Mouse (Mus musculus) megakaryocyte, embryonic 14.5 days (primary cell): ENCODE results near the gene Rap1a. TPM values are rescaled to one million over a fixed set of nuclear protein-coding genes. Genes with fewer than 3 reads are reported as not detected.
A peak's percentile ranks its signal among the peaks of the same experiment; 100 is the strongest.

Experiments used
- H3K27me3 ChIP-seq: replicated peaks from 2 replicates; pipeline ENCODE3; 2012; ENCODE audit warnings: inconsistent platforms
- H3K36me3 ChIP-seq: replicated peaks from 2 replicates; pipeline ENCODE3; 2012; ENCODE audit warnings: low read length, inconsistent platforms, mixed read lengths
- H3K4me1 ChIP-seq: 2 replicates; pipeline ENCODE4 v1.6.1; 2012; ENCODE audit warnings: inconsistent platforms
- H3K4me3 ChIP-seq: replicated peaks from 2 replicates; pipeline ENCODE3; 2012; ENCODE audit warnings: moderate library complexity, mild to moderate bottlenecking, inconsistent platforms
- H3K9me3 ChIP-seq: 2 replicates; pipeline ENCODE4 v1.6.1; 2012; ENCODE audit warnings: inconsistent platforms
- FLI1 ChIP-seq: IDR thresholded peaks from 2 replicates; pipeline ENCODE4 v1.6.1; 2012; ENCODE audit warnings: low read length, inconsistent platforms, mixed read lengths
- GATA1 ChIP-seq: IDR thresholded peaks from 3 replicates; pipeline ENCODE4 v1.6.1; 2012; ENCODE audit warnings: mixed read lengths, low read length, inconsistent platforms, borderline replicate concordance
- polyA plus RNA-seq: library from polyadenylated mRNA; stranded (reverse); fragments of >175 nt; gene quantifications from 2 replicates; pipeline ENCODE4 v1.2.3, GENCODE M21; 2012; ENCODE audit warnings: low replicate concordance; ENCODE audit not compliant: insufficient read depth

Gene Rap1a
- polyA plus RNA-seq, 1 experiment, result 38.3 TPM

DNA sequence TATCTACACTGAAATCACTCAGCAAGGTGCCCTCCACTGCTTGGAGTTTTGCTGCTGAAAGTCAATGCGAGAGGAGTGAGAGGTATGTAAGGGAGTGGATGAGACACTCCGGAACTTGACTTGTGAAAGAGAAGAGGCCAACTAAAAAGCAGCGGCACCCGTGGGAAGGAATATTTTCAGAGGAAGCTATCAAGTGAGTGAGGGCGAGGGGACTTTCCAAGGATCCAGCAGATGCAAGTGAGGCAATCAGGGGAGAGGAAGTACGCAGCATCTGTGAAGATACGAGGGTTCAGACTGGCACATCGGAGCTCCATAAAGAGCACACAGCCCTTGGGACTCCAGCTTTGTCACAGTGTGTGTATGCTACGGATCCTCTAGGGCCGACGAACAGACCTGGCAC is 2.5 kb upstream of the Rap1a start:
- no peaks in the 10 kb centered on the region for H3K36me3 ChIP-seq
- peaks cover 75% of the 10 kb centered on the region for H3K4me1 ChIP-seq
- H3K27me3 ChIP-seq, result no peaks in the 10 kb centered on the region
- TF ChIP-seq GATA1, result no peak
- no peak for TF ChIP-seq FLI1
- H3K9me3 ChIP-seq, result no peaks in the 10 kb centered on the region
- peak overlapping the region; percentile 24 for H3K4me3 ChIP-seq

DNA sequence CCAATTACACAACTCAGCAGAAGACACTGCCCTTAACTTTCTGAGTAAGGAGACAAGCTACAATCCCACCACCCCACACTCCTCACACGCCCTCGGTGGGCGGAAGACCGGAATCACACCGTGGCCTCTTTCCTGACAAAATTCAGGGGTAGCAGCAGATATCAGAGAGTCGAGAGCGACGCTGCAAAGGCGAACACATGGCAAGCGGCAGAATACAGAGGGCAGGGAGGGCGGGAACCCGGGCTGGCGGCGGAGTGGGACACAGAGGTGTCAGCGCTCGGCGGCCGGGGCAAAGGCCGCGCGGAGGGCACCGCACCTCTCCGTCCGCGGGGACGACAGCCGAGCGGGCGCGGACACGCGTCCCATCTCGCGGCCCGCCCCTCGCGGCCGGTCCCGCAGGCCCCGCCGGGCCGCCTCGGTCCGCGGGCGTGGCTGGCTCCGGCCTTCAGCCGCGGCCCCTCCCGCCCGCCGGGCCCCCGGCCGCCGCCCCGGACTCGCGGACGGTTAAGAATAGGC is 403 bp downstream of the Rap1a start:
- peaks cover 60% of the 10 kb centered on the region for H3K4me1 ChIP-seq
- no peak for TF ChIP-seq GATA1

DNA sequence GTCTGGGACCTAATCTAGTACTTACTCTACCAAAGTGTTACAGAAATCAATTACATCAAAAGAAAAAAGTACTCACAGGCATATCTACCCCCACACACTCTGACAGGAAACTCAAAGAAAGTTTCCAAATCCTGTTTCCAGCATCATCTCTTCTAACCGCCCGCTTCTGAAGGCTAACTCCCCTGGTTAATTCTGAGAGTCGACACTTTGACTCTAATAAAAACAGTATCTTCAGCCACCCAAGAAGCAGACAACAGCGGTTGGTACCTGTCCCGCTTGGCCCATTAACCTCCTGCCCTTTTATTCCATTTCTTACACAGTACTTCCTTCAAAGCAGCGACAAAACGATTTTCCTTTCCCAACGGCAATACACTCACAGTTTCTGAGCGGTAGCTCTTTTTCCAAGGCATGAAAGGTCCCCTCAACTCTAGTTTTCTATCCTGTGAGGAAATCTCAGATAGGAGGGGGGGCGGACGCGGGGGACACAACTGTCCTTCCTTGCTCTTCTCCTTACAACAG is 921 bp downstream of the Rap1a start:
- H3K27me3 ChIP-seq, result no peaks in the 10 kb centered on the region
- H3K4me1 ChIP-seq, result peaks cover 58% of the 10 kb centered on the region
- H3K4me3 ChIP-seq, result peak overlapping the region; percentile 97
- H3K9me3 ChIP-seq, result no peaks in the 10 kb centered on the region
- H3K36me3 ChIP-seq, result peaks cover 9% of the 10 kb centered on the region
- no peak for TF ChIP-seq FLI1
- TF ChIP-seq GATA1, result no peak

More for the DNA sequence above, 403 bp downstream of the Rap1a start:
- H3K9me3 ChIP-seq, result no peaks in the 10 kb centered on the region
- H3K27me3 ChIP-seq, result no peaks in the 10 kb centered on the region
- H3K36me3 ChIP-seq, result peaks cover 9% of the 10 kb centered on the region
- H3K4me3 ChIP-seq, result peak overlapping the region; percentile 97

DNA sequence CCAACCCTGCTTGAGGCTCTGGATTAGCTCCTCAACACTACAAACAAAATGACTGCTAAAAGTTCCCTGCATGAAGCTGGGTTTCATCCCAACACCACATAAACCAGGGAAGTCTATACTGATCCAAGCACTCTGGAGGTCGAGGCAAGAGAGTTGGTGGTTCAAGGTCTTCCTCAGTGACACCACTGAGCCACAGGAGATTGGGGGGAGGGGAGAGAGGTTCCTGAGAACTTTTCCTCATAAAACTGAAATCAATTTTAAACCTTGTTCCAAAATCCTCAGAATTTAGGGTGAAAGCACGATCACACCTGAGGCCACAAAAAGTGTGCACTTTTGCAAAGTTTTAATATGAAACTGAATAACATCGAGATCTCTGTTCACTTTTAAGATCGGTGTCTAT is 1.8 kb downstream of the Rap1a start:
- no peak for TF ChIP-seq FLI1
- TF ChIP-seq GATA1, result no peak
- Histone ChIP-seq H3K27me3 (no peaks in the 10 kb centered on the region), H3K9me3 (no peaks in the 10 kb centered on the region), H3K4me1 (peaks cover 55% of the 10 kb centered on the region), H3K36me3 (peaks cover 11% of the 10 kb centered on the region), H3K4me3 (peak overlapping the region; percentile 97)

DNA sequence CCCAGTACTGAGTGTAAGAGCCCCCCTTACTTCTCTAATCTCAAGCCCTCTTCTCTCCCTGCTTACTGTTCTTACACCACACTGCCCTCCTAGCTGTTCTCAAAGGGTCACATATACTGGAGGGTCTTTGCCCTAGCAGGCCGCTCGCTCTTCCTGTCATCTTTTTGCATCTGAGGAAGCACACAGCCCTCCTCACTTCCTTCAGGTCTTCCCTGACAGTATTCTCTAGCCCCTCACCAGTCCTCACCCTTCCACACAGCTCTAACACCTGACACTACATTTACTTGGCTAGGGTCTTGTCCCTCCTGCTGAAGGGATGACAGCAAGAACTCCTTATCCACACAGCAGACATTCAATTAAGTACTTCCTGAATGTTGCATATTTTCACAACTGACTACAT is 2.4 kb downstream of the Rap1a start:
- TF ChIP-seq FLI1 (no peak), GATA1 (no peak)
- Histone ChIP-seq H3K4me3 (peak overlapping the region; percentile 97), H3K27me3 (no peaks in the 10 kb centered on the region), H3K9me3 (no peaks in the 10 kb centered on the region), H3K36me3 (peaks cover 17% of the 10 kb centered on the region), H3K4me1 (peaks cover 55% of the 10 kb centered on the region)

DNA sequence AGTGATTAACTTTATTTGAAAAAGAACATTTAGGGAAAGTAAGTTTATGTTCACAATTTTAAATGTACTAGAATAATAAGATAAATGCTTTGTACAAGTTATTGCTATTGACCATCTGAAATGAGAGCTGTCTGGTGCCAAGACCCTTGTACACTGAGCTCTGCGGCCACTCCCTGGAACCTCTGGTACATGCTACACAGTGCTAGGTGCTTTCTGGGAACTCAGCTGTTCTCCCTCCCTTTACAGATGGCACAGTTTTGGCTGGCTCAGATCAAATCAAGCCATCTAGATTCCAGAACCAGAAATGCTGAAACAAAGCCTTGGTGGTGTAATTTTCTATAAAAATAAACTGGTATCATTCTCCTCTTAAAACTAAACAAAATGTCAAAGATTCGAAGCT is 3.7 kb downstream of the Rap1a start:
- no peaks in the 10 kb centered on the region for H3K9me3 ChIP-seq
- TF ChIP-seq FLI1 (no peak), GATA1 (no peak)
- no peaks in the 10 kb centered on the region for H3K27me3 ChIP-seq
- peaks cover 52% of the 10 kb centered on the region for H3K4me1 ChIP-seq
- H3K4me3 ChIP-seq, result peak overlapping the region; percentile 97
- H3K36me3 ChIP-seq, result peaks cover 27% of the 10 kb centered on the region

DNA sequence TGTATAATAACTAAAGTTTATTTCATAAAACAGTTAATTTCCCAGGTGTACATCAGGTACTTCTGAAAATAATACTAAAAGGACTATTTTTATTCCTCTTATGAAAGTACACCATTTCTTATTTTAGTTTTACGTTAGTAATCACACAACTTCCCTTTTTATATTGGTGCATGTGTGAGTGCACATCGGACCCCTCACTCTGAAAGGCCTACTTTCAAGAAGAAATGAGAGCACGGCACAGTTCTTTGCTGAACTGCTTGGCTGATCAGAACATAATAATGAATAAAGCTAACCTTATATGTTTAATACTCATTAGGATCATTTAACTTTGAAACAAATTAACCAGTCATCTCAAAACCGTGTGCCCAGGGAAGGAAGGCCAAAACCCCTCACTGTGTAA is 4.4 kb downstream of the Rap1a start:
- peaks cover 50% of the 10 kb centered on the region for H3K4me1 ChIP-seq
- peak overlapping the region; percentile 97 for H3K4me3 ChIP-seq
- no peak for TF ChIP-seq GATA1
- no peak for TF ChIP-seq FLI1
- H3K27me3 ChIP-seq, result no peaks in the 10 kb centered on the region
- H3K36me3 ChIP-seq, result peaks cover 33% of the 10 kb centered on the region
- no peaks in the 10 kb centered on the region for H3K9me3 ChIP-seq

DNA sequence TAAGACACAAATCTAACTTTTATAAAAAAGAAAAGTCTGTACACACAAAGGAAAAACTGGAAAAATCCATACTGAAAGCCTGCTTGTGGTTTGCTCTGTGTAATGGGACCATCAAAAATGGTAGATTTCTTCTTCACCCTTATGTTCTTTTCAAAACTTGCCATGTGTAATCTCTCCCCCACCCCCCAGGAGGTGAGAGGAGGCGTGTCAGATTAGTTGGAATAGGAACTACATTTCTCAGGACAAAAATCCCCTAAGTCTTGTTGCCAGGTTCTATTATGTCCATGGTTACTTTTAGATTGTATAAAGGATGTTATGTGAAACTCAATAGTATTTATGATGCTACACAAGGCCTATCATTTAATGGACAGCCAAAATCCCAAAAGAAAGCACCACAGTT is 6.8 kb downstream of the Rap1a start:
- H3K27me3 ChIP-seq, result no peaks in the 10 kb centered on the region
- TF ChIP-seq FLI1 (no peak), GATA1 (no peak)
- H3K9me3 ChIP-seq, result no peaks in the 10 kb centered on the region
- peaks cover 56% of the 10 kb centered on the region for H3K36me3 ChIP-seq
- H3K4me3 ChIP-seq, result peak overlapping the region; percentile 28
- peaks cover 62% of the 10 kb centered on the region for H3K4me1 ChIP-seq

DNA sequence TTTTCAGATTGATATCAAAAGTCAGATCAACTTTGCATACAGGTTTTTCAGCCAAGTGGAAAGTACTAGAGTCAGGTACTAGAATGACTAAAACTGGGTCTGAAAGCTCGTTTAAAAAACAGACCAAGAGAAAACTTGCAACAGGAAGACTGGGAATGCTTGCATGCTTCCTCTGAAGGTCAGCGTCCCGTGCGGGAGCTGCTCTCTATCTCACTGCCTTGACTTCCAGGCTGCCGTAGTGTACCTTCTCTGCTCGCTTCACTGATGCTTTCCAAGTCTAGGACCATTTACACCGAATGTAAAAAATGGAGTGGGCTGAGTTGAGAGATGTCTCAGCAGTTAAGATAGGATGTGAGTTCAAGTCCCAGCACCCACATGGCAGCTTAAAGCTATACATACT is 8.8 kb downstream of the Rap1a start:
- TF ChIP-seq FLI1, result no peak
- no peak for TF ChIP-seq GATA1
- peak overlapping the region; percentile 74 for H3K4me3 ChIP-seq
- H3K9me3 ChIP-seq, result no peaks in the 10 kb centered on the region
- peaks cover 74% of the 10 kb centered on the region for H3K36me3 ChIP-seq
- H3K27me3 ChIP-seq, result no peaks in the 10 kb centered on the region
- H3K4me1 ChIP-seq, result peaks cover 73% of the 10 kb centered on the region

DNA sequence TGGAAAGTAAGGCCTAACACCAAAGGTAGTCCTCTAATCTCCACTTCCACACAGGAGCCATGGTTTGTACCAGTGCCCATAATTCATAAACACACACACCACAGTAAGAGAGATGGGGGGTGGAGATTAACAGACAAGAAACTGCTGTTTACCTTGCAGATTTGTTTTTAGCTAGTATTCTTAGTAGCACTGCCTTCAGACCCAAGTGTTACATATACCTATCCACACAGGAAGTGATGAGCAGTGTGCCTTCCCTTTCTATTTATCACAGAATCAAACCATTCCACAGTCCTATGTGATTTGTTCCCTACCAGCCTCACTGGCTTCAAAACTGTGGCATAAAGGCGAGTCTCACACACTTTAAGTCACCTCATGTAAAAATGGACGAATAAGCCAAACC is 10.0 kb downstream of the Rap1a start:
- peaks cover 82% of the 10 kb centered on the region for H3K36me3 ChIP-seq
- no peak overlapping the region for H3K4me3 ChIP-seq
- no peaks in the 10 kb centered on the region for H3K27me3 ChIP-seq
- peaks cover 81% of the 10 kb centered on the region for H3K4me1 ChIP-seq
- H3K9me3 ChIP-seq, result no peaks in the 10 kb centered on the region
- TF ChIP-seq GATA1, result no peak
- no peak for TF ChIP-seq FLI1

DNA sequence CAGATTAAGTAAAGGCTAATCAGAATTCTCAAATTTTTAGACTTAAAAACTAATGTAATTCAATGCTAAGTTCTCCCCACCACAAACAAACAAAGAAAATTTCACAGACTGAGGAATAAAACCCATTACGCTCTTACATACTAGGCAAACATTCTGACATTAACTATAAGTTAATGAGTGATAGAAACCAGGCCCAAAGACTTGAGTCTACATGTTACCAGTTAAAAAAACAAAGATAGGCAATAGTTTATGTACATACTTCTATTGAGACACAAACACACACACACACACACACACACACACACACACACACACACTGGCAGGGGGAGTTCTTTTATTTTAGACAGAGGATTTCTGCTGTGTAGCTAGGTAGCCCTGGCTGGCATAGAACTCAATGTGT is 10.8 kb downstream of the Rap1a start:
- no peak for TF ChIP-seq GATA1
- no peak for TF ChIP-seq FLI1
- H3K36me3 ChIP-seq, result peaks cover 85% of the 10 kb centered on the region

More for the DNA sequence above, 10.8 kb downstream of the Rap1a start:
- Histone ChIP-seq H3K4me3 (no peak overlapping the region), H3K27me3 (no peaks in the 10 kb centered on the region), H3K9me3 (no peaks in the 10 kb centered on the region), H3K4me1 (peaks cover 80% of the 10 kb centered on the region)
